Mouse (Mus musculus) limb, embryonic 14.5 days (tissue): Measurements from ENCODE around the gene Gm7029. TPM values are rescaled to one million over a fixed set of nuclear protein-coding genes. Genes with fewer than 3 reads are reported as not detected.
A peak's percentile ranks its signal among the peaks of the same experiment; 100 is the strongest.

ENCODE experiments used
- ATAC-seq: fragments of 200-750 bp; cut with Nextera tagmentation; 2 replicates; pipeline ENCODE4 v1.8.0; 2017; ENCODE audit warnings: low read depth, moderate number of reproducible peaks, moderate TSS enrichment; ENCODE audit not compliant: low FRiP score
- DNase-seq: peaks from one replicate; pipeline ENCODE4 v3.0.0-alpha.2; 2015; ENCODE audit warnings: low spot score
- H3K27ac ChIP-seq: fragments of 300-500 bp; sonication (generic); replicated peaks from 2 replicates; pipeline ENCODE4 v1.5.1; 2014; ENCODE audit warnings: low read depth, mild to moderate bottlenecking, low read length, moderate library complexity, mixed read lengths
- H3K27me3 ChIP-seq: fragments of 300-500 bp; sonication (generic); 2 replicates; pipeline ENCODE4 v1.6.1; 2014; ENCODE audit warnings: low read length, mixed read lengths; ENCODE audit not compliant: control insufficient read depth, insufficient read depth
- H3K36me3 ChIP-seq: fragments of 300-500 bp; sonication (generic); 2 replicates; pipeline ENCODE4 v1.6.1; 2014; ENCODE audit warnings: mild to moderate bottlenecking, low read length, moderate library complexity, mixed read lengths; ENCODE audit not compliant: control insufficient read depth, insufficient read depth
- H3K4me1 ChIP-seq: fragments of 300-500 bp; sonication (generic); 2 replicates; pipeline ENCODE4 v1.6.1; 2014; ENCODE audit warnings: antibody characterized with exemption, low read length, mixed read lengths; ENCODE audit not compliant: control insufficient read depth, insufficient read depth
- H3K4me2 ChIP-seq: fragments of 300-500 bp; sonication (generic); replicated peaks from 2 replicates; pipeline ENCODE4 v1.6.1; 2014; ENCODE audit warnings: low read depth, mild to moderate bottlenecking, low read length, moderate library complexity; ENCODE audit not compliant: severe bottlenecking
- H3K4me3 ChIP-seq: fragments of 300-500 bp; sonication (generic); replicated peaks from 2 replicates; pipeline ENCODE4 v1.5.1; 2014; ENCODE audit warnings: low read length
- H3K9ac ChIP-seq: fragments of 300-500 bp; sonication (generic); 2 replicates; pipeline ENCODE4 v1.6.1; 2014; ENCODE audit warnings: mild to moderate bottlenecking, low read depth, low read length, moderate library complexity; ENCODE audit not compliant: severe bottlenecking
- H3K9me3 ChIP-seq: fragments of 300-500 bp; sonication (generic); 2 replicates; pipeline ENCODE4 v1.6.1; 2016; ENCODE audit warnings: low read length; ENCODE audit not compliant: control insufficient read depth
- POLR2A ChIP-seq: fragments of 200-500 bp; IDR thresholded peaks from 2 replicates; pipeline ENCODE4 v1.8.0; 2012; ENCODE audit warnings: inconsistent platforms, mild to moderate bottlenecking, moderate library complexity, borderline replicate concordance; ENCODE audit not compliant: insufficient read depth, insufficient read length; ENCODE audit errors: extremely low read depth
- WGBS: fragments of 180-500 bp; shearing (Covaris S2); extraction: QIAGEN DNeasy Blood & Tissue Kit; methylation state at CpG from one replicate; pipeline ENCODE4 v1.1.7; 2014; 5-methylcytosine and 5-hydroxymethylcytosine counted together
- polyA plus RNA-seq, 2 experiments: library from polyadenylated mRNA; depleted of rRNA in 1 of 2; stranded (reverse) in 1 of 2; unstranded in 1 of 2; fragments of >200 nt; fragmentation: Nextera tagmentation in 1 of 2; extraction: Ambion mirVana in 1 of 2; gene quantifications; 2 replicates each; pipeline versions ENCODE4 v1.2.1 to v1.2.3; 2012 to 2014

Gm7029 gene
- polyA plus RNA-seq, 2 experiments: not detected

- no peak for DNase-seq
- 93% methylated on average over 31 of the region's 31 CpGs for WGBS
Observed at GRCm38 (mm10) chr17:33911052-33911812, 37.6 kb downstream of the Gm7029 start.

GRCm38 (mm10) chr17:33911813-33912414, 38.3 kb downstream of the Gm7029 start:
- no peak overlapping the region for H3K4me2 ChIP-seq
- no peak for TF ChIP-seq POLR2A
- H3K4me3 ChIP-seq: no peak overlapping the region
- H3K9ac ChIP-seq: no peak overlapping the region
- H3K27ac ChIP-seq: no peak overlapping the region
- no peaks in the 10 kb centered on the region for H3K27me3 ChIP-seq
- no peaks in the 10 kb centered on the region for H3K9me3 ChIP-seq
- WGBS: 92% methylated on average over 28 of the region's 28 CpGs
- H3K4me1 ChIP-seq: peaks cover 19% of the 10 kb centered on the region
- DNase-seq (no peak), ATAC-seq (no peak)
- H3K36me3 ChIP-seq: peaks cover 43% of the 10 kb centered on the region

More at GRCm38 (mm10) chr17:33911052-33911812, 37.6 kb downstream of the Gm7029 start:
- Histone ChIP-seq H3K36me3 (peaks cover 43% of the 10 kb centered on the region), H3K9ac (no peak overlapping the region), H3K27me3 (no peaks in the 10 kb centered on the region), H3K27ac (no peak overlapping the region), H3K9me3 (no peaks in the 10 kb centered on the region), H3K4me1 (peaks cover 16% of the 10 kb centered on the region), H3K4me3 (no peak overlapping the region), H3K4me2 (no peak overlapping the region)
- no peak for ATAC-seq
- no peak for TF ChIP-seq POLR2A

- DNase-seq (no peak), ATAC-seq (no peak)
- Histone ChIP-seq H3K4me1 (peaks cover 19% of the 10 kb centered on the region), H3K36me3 (peaks cover 48% of the 10 kb centered on the region), H3K9me3 (no peaks in the 10 kb centered on the region), H3K27ac (no peak overlapping the region), H3K9ac (no peak overlapping the region), H3K4me2 (no peak overlapping the region), H3K27me3 (no peaks in the 10 kb centered on the region), H3K4me3 (no peak overlapping the region)
- TF ChIP-seq POLR2A: no peak
- WGBS: 90% methylated on average over 10 of the region's 10 CpGs
Observed at GRCm38 (mm10) chr17:33913264-33913663, 39.6 kb downstream of the Gm7029 start.

GRCm38 (mm10) chr17:33913905-33914304, 40.3 kb downstream of the Gm7029 start:
- DNase-seq (no peak), ATAC-seq (no peak)
- Histone ChIP-seq H3K27me3 (no peaks in the 10 kb centered on the region), H3K9me3 (no peaks in the 10 kb centered on the region), H3K4me2 (no peak overlapping the region), H3K9ac (no peak overlapping the region), H3K27ac (no peak overlapping the region), H3K4me3 (no peak overlapping the region), H3K4me1 (peaks cover 21% of the 10 kb centered on the region), H3K36me3 (peaks cover 48% of the 10 kb centered on the region)
- TF ChIP-seq POLR2A: no peak
- WGBS: 96% methylated on average over 8 of the region's 8 CpGs

DNA sequence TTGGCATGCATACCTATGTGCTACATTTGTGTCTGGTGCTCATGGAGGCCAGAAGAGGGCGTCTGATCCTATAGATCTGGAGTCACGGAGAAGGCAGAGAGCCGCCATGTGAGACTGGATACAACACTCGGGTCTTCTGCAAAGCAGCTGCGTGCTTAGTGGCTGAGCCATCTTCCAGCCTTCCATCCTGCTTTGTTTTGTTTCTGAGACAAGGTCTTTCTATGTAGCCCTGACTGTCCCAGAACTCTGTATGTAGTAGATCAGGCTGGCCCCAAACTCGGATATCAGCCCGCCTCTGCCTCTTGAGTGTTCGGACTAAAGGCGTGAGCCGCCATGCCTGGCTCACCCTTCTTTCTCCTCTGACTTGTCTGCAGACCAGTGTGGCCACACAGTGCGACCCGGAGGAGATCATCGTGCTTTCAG, 41.3 kb downstream of the Gm7029 start:
- peaks cover 48% of the 10 kb centered on the region for H3K36me3 ChIP-seq
- TF ChIP-seq POLR2A: no peak
- peaks cover 26% of the 10 kb centered on the region for H3K4me1 ChIP-seq
- no peak for ATAC-seq
- WGBS: 84% methylated on average over 13 of the region's 13 CpGs
- H3K4me2 ChIP-seq: peak overlapping the region; percentile 44; the same call in 1 of the 2 replicates
- H3K4me3 ChIP-seq: peak overlapping the region; percentile 48; the same call in 1 of the 2 replicates
- no peaks in the 10 kb centered on the region for H3K9me3 ChIP-seq
- H3K27ac ChIP-seq: no peak overlapping the region
- DNase-seq: no peak
- H3K9ac ChIP-seq: no peak overlapping the region
- no peaks in the 10 kb centered on the region for H3K27me3 ChIP-seq
